Mouse (Mus musculus) CH12.LX (cell line): ENCODE measurements around the gene Tagln2.
A peak's percentile ranks its signal among the peaks of the same experiment; 100 is the strongest.

ENCODE experiments used
- BHLHE40 ChIP-seq: IDR thresholded peaks from 2 replicates; pipeline ENCODE4 v1.6.1; 2011; ENCODE audit warnings: mild to moderate bottlenecking, low read depth, low read length, improper control_type of control experiment
- CHD2 ChIP-seq: IDR thresholded peaks from 2 replicates; pipeline ENCODE4 v1.6.1; 2011; ENCODE audit warnings: low read length, improper control_type of control experiment
- CTCF ChIP-seq, 2 experiments: IDR thresholded peaks in 1 of 2; conservative IDR thresholded peaks in 1 of 2; 2 replicates each; pipeline ENCODE4 v1.5.1; 2011 to 2012; ENCODE audit warnings: low read depth in 2 of 2, low read length in 2 of 2, improper control_type of control experiment in 1 of 2, inconsistent platforms in 1 of 2, mild to moderate bottlenecking in 1 of 2, moderate library complexity in 1 of 2
- JUND ChIP-seq: conservative IDR thresholded peaks from 2 replicates; pipeline ENCODE4 v1.6.1; 2011; ENCODE audit warnings: low read depth, low read length, improper control_type of control experiment
- MAZ ChIP-seq: IDR thresholded peaks from 2 replicates; pipeline ENCODE4 v1.6.1; 2012; ENCODE audit warnings: low read depth, mild to moderate bottlenecking, inconsistent platforms, low read length, improper control_type of control experiment, moderate library complexity
- PAX5 ChIP-seq: IDR thresholded peaks from 2 replicates; pipeline ENCODE4 v1.6.1; 2012; ENCODE audit warnings: low read length, inconsistent platforms, mixed read lengths
- POLR2A ChIP-seq: IDR thresholded peaks from 2 replicates; pipeline ENCODE4 v1.6.1; 2011; ENCODE audit warnings: low read depth, mild to moderate bottlenecking, improper control_type of control experiment, low read length
- RCOR1 ChIP-seq: conservative IDR thresholded peaks from 2 replicates; pipeline ENCODE4 v1.6.1; 2012; ENCODE audit warnings: low read depth, mild to moderate bottlenecking, inconsistent platforms, low read length, improper control_type of control experiment
- TCF12 ChIP-seq: IDR thresholded peaks from 2 replicates; pipeline ENCODE4 v1.6.1; 2014; ENCODE audit warnings: low read depth, mild to moderate bottlenecking, inconsistent platforms, low read length, improper control_type of control experiment

DNA sequence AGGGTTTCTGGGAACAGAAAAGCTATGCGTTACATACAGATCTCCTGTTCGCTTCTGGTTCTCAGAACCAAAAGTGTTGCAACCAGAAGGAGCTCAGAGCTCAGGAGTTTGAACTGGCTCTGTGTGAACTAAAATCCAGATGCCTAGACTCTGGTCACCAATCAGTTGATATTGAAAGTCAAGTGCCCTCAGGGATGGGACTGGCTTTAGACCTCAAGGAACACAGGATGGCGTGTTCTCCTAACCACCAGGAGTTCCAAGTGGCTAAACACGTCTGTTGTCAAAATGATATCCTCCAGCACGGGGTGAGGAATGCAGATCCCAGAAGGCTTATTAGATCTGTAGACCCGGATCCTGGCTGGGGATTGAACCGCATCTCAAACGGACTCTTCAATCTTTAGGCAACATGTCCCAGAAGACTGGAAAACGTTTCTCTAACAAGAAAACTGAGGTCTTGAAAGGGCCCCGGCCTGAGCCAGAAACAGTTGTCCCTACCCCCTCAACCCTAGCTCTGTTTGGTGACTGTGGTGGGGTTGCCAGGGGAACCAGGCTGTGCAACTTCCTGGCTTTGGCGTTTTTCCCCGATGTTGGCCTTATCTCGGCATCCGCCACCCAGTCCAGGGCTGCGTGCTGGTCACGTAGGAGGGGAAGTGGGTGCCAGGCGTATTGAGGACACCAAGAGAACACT is 13.8 kb downstream of the Tagln2 start:
- TF ChIP-seq CTCF (conservative IDR thresholded peaks at IDR 0.05 in 1 of 2, IDR thresholded peaks at IDR 0.05 in 1 of 2; ENCODE audit: low read depth in 2 of 2, low read length in 2 of 2) (no peak), CHD2 (no peak), RCOR1 (no peak), JUND (no peak), BHLHE40 (peak; percentile 73), TCF12 (no peak), POLR2A (peak; percentile 67), MAZ (peak; percentile 21; the same call in 1 of the 2 replicates), PAX5 (no peak)
